Mouse (Mus musculus) stomach, embryonic 16.5 days (tissue): Measurements from ENCODE around the gene Cenpp. TPM values are rescaled to one million over a fixed set of nuclear protein-coding genes. Genes with fewer than 3 reads are reported as not detected.

Source experiments
- ATAC-seq: fragments of 200-750 bp; cut with Nextera tagmentation; 2 replicates; pipeline ENCODE4 v1.8.0; 2017; ENCODE audit warnings: moderate number of reproducible peaks, moderate TSS enrichment; ENCODE audit not compliant: insufficient read depth, low FRiP score
- H3K27ac ChIP-seq: fragments of 300-500 bp; sonication (generic); 2 replicates; pipeline ENCODE4 v1.5.1; 2014; ENCODE audit warnings: low read length
- H3K27me3 ChIP-seq: fragments of 300-500 bp; sonication (generic); 2 replicates; pipeline ENCODE4 v1.6.1; 2014; ENCODE audit warnings: low read length, control low read depth, mixed read lengths; ENCODE audit not compliant: control insufficient read depth, insufficient read depth
- H3K36me3 ChIP-seq: fragments of 300-500 bp; sonication (generic); 2 replicates; pipeline ENCODE4 v1.6.1; 2014; ENCODE audit warnings: low read length; ENCODE audit not compliant: control insufficient read depth, insufficient read depth
- H3K4me1 ChIP-seq: fragments of 300-500 bp; sonication (generic); 2 replicates; pipeline ENCODE4 v1.6.1; 2014; ENCODE audit warnings: low read length, control low read depth, mixed read lengths; ENCODE audit not compliant: control insufficient read depth, insufficient read depth
- H3K4me2 ChIP-seq: fragments of 300-500 bp; sonication (generic); 2 replicates; pipeline ENCODE4 v1.6.1; 2014; ENCODE audit warnings: low read depth, low read length, mixed read lengths
- H3K4me3 ChIP-seq: fragments of 300-500 bp; sonication (generic); replicated peaks from 2 replicates; pipeline ENCODE4 v1.5.1; 2014; ENCODE audit warnings: mild to moderate bottlenecking, low read length
- H3K9ac ChIP-seq: fragments of 300-500 bp; sonication (generic); 2 replicates; pipeline ENCODE4 v1.6.1; 2014; ENCODE audit warnings: low read length
- H3K9me3 ChIP-seq: fragments of 300-500 bp; sonication (generic); replicated peaks from 2 replicates; pipeline ENCODE4 v1.6.1; 2016; ENCODE audit warnings: low read length, control low read depth; ENCODE audit not compliant: control insufficient read depth
- WGBS: fragments of 180-500 bp; shearing (Covaris S2); extraction: QIAGEN DNeasy Blood & Tissue Kit; methylation state at CpG from one replicate; pipeline ENCODE4 v1.1.7; 2014; 5-methylcytosine and 5-hydroxymethylcytosine counted together
- polyA plus RNA-seq: library from polyadenylated mRNA; unstranded; fragments of >200 nt; fragmentation: Nextera tagmentation; extraction: Ambion mirVana; gene quantifications from 2 replicates; pipeline ENCODE4 v1.2.1, GENCODE M21; 2015

The Cenpp gene
- polyA plus RNA-seq, 1 experiment from 2014 or later, result 23.4 TPM

GRCm38 (mm10) chr13:49518761-49519160, 133.8 kb downstream of the Cenpp start:
- no peak for ATAC-seq
- no peak overlapping the region for H3K9ac ChIP-seq
- no peak overlapping the region for H3K27ac ChIP-seq
- H3K9me3 ChIP-seq, result no peaks in the 10 kb centered on the region
- H3K27me3 ChIP-seq, result no peaks in the 10 kb centered on the region
- no peaks in the 10 kb centered on the region for H3K36me3 ChIP-seq
- H3K4me2 ChIP-seq, result no peak overlapping the region
- no peak overlapping the region for H3K4me3 ChIP-seq
- WGBS, result 31% methylated on average over 2 of the region's 2 CpGs
- H3K4me1 ChIP-seq, result no peaks in the 10 kb centered on the region

GRCm38 (mm10) chr13:49507176-49507575, 145.4 kb downstream of the Cenpp start:
- no peak for ATAC-seq
- Histone ChIP-seq H3K36me3 (no peaks in the 10 kb centered on the region), H3K27me3 (no peaks in the 10 kb centered on the region), H3K9me3 (no peaks in the 10 kb centered on the region), H3K4me1 (no peaks in the 10 kb centered on the region), H3K27ac (no peak overlapping the region; the same call in 1 of the 2 replicates), H3K4me2 (no peak overlapping the region), H3K9ac (no peak overlapping the region), H3K4me3 (no peak overlapping the region)
- 53% methylated on average over 3 of the region's 3 CpGs for WGBS

- no peak overlapping the region for H3K4me3 ChIP-seq
- WGBS, result 70% methylated on average over 4 of the region's 4 CpGs
- H3K4me2 ChIP-seq, result no peak overlapping the region
- no peaks in the 10 kb centered on the region for H3K27me3 ChIP-seq
- no peaks in the 10 kb centered on the region for H3K4me1 ChIP-seq
- H3K9ac ChIP-seq, result no peak overlapping the region
- ATAC-seq, result no peak
- H3K36me3 ChIP-seq, result no peaks in the 10 kb centered on the region
- no peak overlapping the region for H3K27ac ChIP-seq
- no peaks in the 10 kb centered on the region for H3K9me3 ChIP-seq
Observed at GRCm38 (mm10) chr13:49505776-49506175, 146.8 kb downstream of the Cenpp start.

- no peak for ATAC-seq
- WGBS, result 54% methylated on average over 4 of the region's 4 CpGs
- no peaks in the 10 kb centered on the region for H3K27me3 ChIP-seq
- no peak within 1 kb of the TSS for H3K9ac ChIP-seq
- no peak within 1 kb of the TSS; the same call in 1 of the 2 replicates for H3K4me2 ChIP-seq
- H3K27ac ChIP-seq, result no peak within 1 kb of the TSS
- H3K36me3 ChIP-seq, result no peaks in the 10 kb centered on the region
- H3K9me3 ChIP-seq, result no peaks in the 10 kb centered on the region
- H3K4me3 ChIP-seq, result no peak within 1 kb of the TSS
- H3K4me1 ChIP-seq, result no peaks in the 10 kb centered on the region
Observed at GRCm38 (mm10) chr13:49504510-49504909, 148.1 kb downstream of the Cenpp start, which contains the start of gene Ecm2. Gene Ecm2, plus strand, starts transcription at chr13:49504810.

- no peak for ATAC-seq
- no peaks in the 10 kb centered on the region for H3K4me1 ChIP-seq
- 58% methylated on average over 6 of the region's 6 CpGs for WGBS
- no peak within 1 kb of the TSS for H3K4me2 ChIP-seq
- H3K9ac ChIP-seq, result no peak within 1 kb of the TSS
- H3K27ac ChIP-seq, result no peak within 1 kb of the TSS
- H3K9me3 ChIP-seq, result no peaks in the 10 kb centered on the region
- no peaks in the 10 kb centered on the region for H3K36me3 ChIP-seq
- no peaks in the 10 kb centered on the region for H3K27me3 ChIP-seq
- no peak within 1 kb of the TSS for H3K4me3 ChIP-seq
Observed at GRCm38 (mm10) chr13:49492376-49493368, 159.9 kb downstream of the Cenpp start, which contains the start of gene Tes3-ps. Gene Tes3-ps, plus strand, starts transcription at chr13:49493318.

- 74% methylated on average over 5 of the region's 5 CpGs for WGBS
- no peaks in the 10 kb centered on the region for H3K9me3 ChIP-seq
- no peaks in the 10 kb centered on the region for H3K27me3 ChIP-seq
- H3K4me3 ChIP-seq, result no peak overlapping the region
- H3K4me2 ChIP-seq, result no peak overlapping the region
- no peak overlapping the region for H3K9ac ChIP-seq
- no peaks in the 10 kb centered on the region for H3K4me1 ChIP-seq
- ATAC-seq, result no peak
- no peak overlapping the region for H3K27ac ChIP-seq
- no peaks in the 10 kb centered on the region for H3K36me3 ChIP-seq
Observed at GRCm38 (mm10) chr13:49485388-49485787, 167.2 kb downstream of the Cenpp start.

- ATAC-seq, result 0 out of 2 replicates have a peak, but pooled peaks have one; percentile 43
- H3K27ac ChIP-seq, result peak overlapping the region; percentile 81
- no peak overlapping the region for H3K4me3 ChIP-seq
- H3K9me3 ChIP-seq, result no peaks in the 10 kb centered on the region
- no peak overlapping the region for H3K4me2 ChIP-seq
- H3K27me3 ChIP-seq, result no peaks in the 10 kb centered on the region
- no peaks in the 10 kb centered on the region for H3K36me3 ChIP-seq
- H3K9ac ChIP-seq, result no peak overlapping the region
- no peaks in the 10 kb centered on the region for H3K4me1 ChIP-seq
- WGBS, result 43% methylated on average over 5 of the region's 5 CpGs
Observed at GRCm38 (mm10) chr13:49480551-49480950, 172.0 kb downstream of the Cenpp start.

- H3K36me3 ChIP-seq, result no peaks in the 10 kb centered on the region
- H3K4me2 ChIP-seq, result no peak overlapping the region
- H3K4me3 ChIP-seq, result no peak overlapping the region
- H3K9ac ChIP-seq, result no peak overlapping the region
- no peaks in the 10 kb centered on the region for H3K9me3 ChIP-seq
- WGBS, result 33% methylated on average over 2 of the region's 2 CpGs
- no peaks in the 10 kb centered on the region for H3K4me1 ChIP-seq
- ATAC-seq, result peak; percentile 90; the same call in 1 of the 2 replicates
- H3K27me3 ChIP-seq, result no peaks in the 10 kb centered on the region
- H3K27ac ChIP-seq, result no peak overlapping the region
Observed at GRCm38 (mm10) chr13:49480057-49480456, 172.5 kb downstream of the Cenpp start.

GRCm38 (mm10) chr13:49479399-49479798, 173.2 kb downstream of the Cenpp start:
- no peak overlapping the region for H3K4me3 ChIP-seq
- no peak overlapping the region for H3K4me2 ChIP-seq
- peak overlapping the region; percentile 65 for H3K27ac ChIP-seq
- H3K9me3 ChIP-seq, result no peaks in the 10 kb centered on the region
- H3K9ac ChIP-seq, result no peak overlapping the region
- no peaks in the 10 kb centered on the region for H3K27me3 ChIP-seq
- no peaks in the 10 kb centered on the region for H3K36me3 ChIP-seq
- 72% methylated on average over 4 of the region's 4 CpGs for WGBS
- no peaks in the 10 kb centered on the region for H3K4me1 ChIP-seq
- no peak for ATAC-seq
